Mouse (Mus musculus): Measurements from ENCODE around the gene Trhde. TPM values are rescaled to one million over a fixed set of nuclear protein-coding genes. Genes with fewer than 3 reads are reported as not detected.

Gene Trhde
- total RNA-seq, 1 experiment: not detected

DNA sequence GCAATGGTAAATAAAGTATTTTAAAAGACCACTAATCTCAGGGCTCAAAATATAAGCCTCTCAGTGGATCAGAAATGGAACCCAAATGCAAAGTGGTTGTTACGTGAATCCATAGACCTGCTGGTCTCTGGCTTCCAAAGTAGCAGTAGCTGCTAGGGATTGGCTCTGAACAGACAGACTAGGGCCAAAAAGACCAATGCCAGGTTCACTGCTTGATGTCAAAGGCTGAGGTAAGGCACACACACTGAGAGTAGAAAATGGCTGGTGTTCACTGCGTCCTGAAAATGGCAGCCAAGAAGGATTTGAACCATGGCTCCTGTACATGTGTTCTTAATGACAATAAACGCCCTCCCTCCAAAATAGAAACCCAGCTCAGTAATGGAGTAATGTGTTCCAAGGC lies 209.1 kb downstream of the Trhde start:
- H3K4me3 ChIP-seq (ENCODE audit: insufficient read depth in 1 of 2, low read depth in 1 of 2, low read length in 2 of 2, poor library complexity in 1 of 2, severe bottlenecking in 1 of 2): no peak overlapping the region
- DNase-seq (ENCODE audit: low read depth, low spot score): no peak
- no peaks in the 10 kb centered on the region for H3K36me3 ChIP-seq (ENCODE audit: control insufficient read depth, insufficient read depth, low read length, poor library complexity, severe bottlenecking)
- H3K9me3 ChIP-seq (ENCODE audit: control insufficient read depth, insufficient read depth, low read depth, low read length): no peaks in the 10 kb centered on the region
- no peaks in the 10 kb centered on the region for H3K4me1 ChIP-seq (ENCODE audit: control insufficient read depth in 2 of 2, insufficient read depth in 2 of 2, low read length in 2 of 2, poor library complexity in 1 of 2)
- TF ChIP-seq CHD2 (IDR thresholded peaks at IDR 0.05; ENCODE audit: low read depth, low read length) (no peak), ZNF384 (IDR thresholded peaks at IDR 0.05; ENCODE audit: low read depth, low read length) (no peak), HCFC1 (IDR thresholded peaks at IDR 0.05; ENCODE audit: borderline replicate concordance, insufficient read depth, low read length) (no peak), MAFK (IDR thresholded peaks at IDR 0.05; ENCODE audit: insufficient read depth, low read depth, low read length) (no peak), ZC3H11A (IDR thresholded peaks at IDR 0.05; ENCODE audit: borderline replicate concordance, low read depth, low read length) (no peak)
- no peak overlapping the region for H3K9ac ChIP-seq (ENCODE audit: insufficient read depth, low read depth, low read length, poor library complexity, severe bottlenecking)
- H3K27ac ChIP-seq (ENCODE audit: insufficient read depth, low read depth, low read length, poor library complexity, severe bottlenecking): no peak overlapping the region
- in situ Hi-C loops (cut with MboI; ENCODE audit: low sequenced_read_pairs in 2 of 2, unreplicated experiment in 2 of 2): no loop called here

DNA sequence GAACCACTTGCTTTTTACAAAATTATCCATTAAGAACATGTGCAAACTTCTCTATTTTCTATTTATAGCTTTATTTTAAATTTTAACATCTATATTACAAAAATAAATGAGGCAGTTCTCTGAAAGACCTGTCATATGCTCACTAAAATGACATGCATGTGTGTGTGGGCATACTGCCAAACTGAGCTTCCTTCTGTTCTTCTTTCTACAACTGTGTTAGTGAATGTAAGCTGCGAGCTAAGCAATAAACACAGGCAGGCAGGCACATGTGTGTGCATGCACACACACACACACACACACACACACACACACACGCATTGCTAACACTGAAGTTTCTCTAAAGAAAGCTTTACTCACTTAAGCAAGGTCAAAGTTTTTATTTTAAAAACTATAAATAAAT lies 223.2 kb downstream of the Trhde start:
- no peaks in the 10 kb centered on the region for H3K4me1 ChIP-seq (ENCODE audit: control insufficient read depth in 2 of 2, insufficient read depth in 2 of 2, low read length in 2 of 2, poor library complexity in 1 of 2)
- in situ Hi-C loops (cut with MboI; ENCODE audit: low sequenced_read_pairs in 2 of 2, unreplicated experiment in 2 of 2): no loop called here
- H3K9me3 ChIP-seq (ENCODE audit: control insufficient read depth, insufficient read depth, low read depth, low read length): no peaks in the 10 kb centered on the region
- TF ChIP-seq CHD2 (IDR thresholded peaks at IDR 0.05; ENCODE audit: low read depth, low read length) (no peak), MAFK (IDR thresholded peaks at IDR 0.05; ENCODE audit: insufficient read depth, low read depth, low read length) (no peak), ZNF384 (IDR thresholded peaks at IDR 0.05; ENCODE audit: low read depth, low read length) (no peak), ZC3H11A (IDR thresholded peaks at IDR 0.05; ENCODE audit: borderline replicate concordance, low read depth, low read length) (no peak), HCFC1 (IDR thresholded peaks at IDR 0.05; ENCODE audit: borderline replicate concordance, insufficient read depth, low read length) (no peak)
- H3K27ac ChIP-seq (ENCODE audit: insufficient read depth, low read depth, low read length, poor library complexity, severe bottlenecking): no peak overlapping the region
- no peak overlapping the region for H3K9ac ChIP-seq (ENCODE audit: insufficient read depth, low read depth, low read length, poor library complexity, severe bottlenecking)
- no peaks in the 10 kb centered on the region for H3K36me3 ChIP-seq (ENCODE audit: control insufficient read depth, insufficient read depth, low read length, poor library complexity, severe bottlenecking)
- H3K4me3 ChIP-seq (ENCODE audit: insufficient read depth in 1 of 2, low read depth in 1 of 2, low read length in 2 of 2, poor library complexity in 1 of 2, severe bottlenecking in 1 of 2): no peak overlapping the region
- DNase-seq (ENCODE audit: low read depth, low spot score): no peak

- in situ Hi-C loops (cut with MboI; ENCODE audit: low sequenced_read_pairs in 2 of 2, unreplicated experiment in 2 of 2): no loop called here
- Histone ChIP-seq H3K4me3 (ENCODE audit: insufficient read depth in 1 of 2, low read depth in 1 of 2, low read length in 2 of 2, poor library complexity in 1 of 2, severe bottlenecking in 1 of 2) (no peak overlapping the region), H3K9me3 (ENCODE audit: control insufficient read depth, insufficient read depth, low read depth, low read length) (no peaks in the 10 kb centered on the region), H3K36me3 (ENCODE audit: control insufficient read depth, insufficient read depth, low read length, poor library complexity, severe bottlenecking) (no peaks in the 10 kb centered on the region), H3K4me1 (ENCODE audit: control insufficient read depth in 2 of 2, insufficient read depth in 2 of 2, low read length in 2 of 2, poor library complexity in 1 of 2) (no peaks in the 10 kb centered on the region), H3K9ac (ENCODE audit: insufficient read depth, low read depth, low read length, poor library complexity, severe bottlenecking) (no peak overlapping the region), H3K27ac (ENCODE audit: insufficient read depth, low read depth, low read length, poor library complexity, severe bottlenecking) (no peak overlapping the region)
- TF ChIP-seq CHD2 (IDR thresholded peaks at IDR 0.05; ENCODE audit: low read depth, low read length): no peak
- TF ChIP-seq HCFC1 (IDR thresholded peaks at IDR 0.05; ENCODE audit: borderline replicate concordance, insufficient read depth, low read length): no peak
- no peak for DNase-seq (ENCODE audit: low read depth, low spot score)
These were observed 234.2 kb downstream of the Trhde start for GRCm38 (mm10) chr10:114567891-114568290.

DNA sequence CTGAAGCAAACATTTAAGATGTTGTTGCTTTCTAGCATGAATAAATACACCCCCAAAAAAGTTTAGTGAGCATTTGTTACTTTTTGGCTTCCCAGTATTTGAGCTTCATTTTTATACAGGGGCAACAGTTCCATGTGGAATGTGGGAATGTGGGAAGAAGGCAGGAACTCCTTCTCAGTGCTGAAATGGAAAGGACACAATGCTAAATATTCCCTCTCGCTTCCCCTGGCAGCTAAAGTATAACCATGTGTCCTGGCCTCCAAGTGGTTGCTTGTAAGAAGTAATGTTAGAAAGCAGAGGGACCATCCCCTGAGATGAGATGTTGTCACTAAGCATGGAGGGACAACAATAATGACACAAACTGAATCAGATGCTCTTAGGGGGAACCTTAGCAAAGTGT lies 292.9 kb downstream of the Trhde start:
- no peak overlapping the region for H3K9ac ChIP-seq (ENCODE audit: insufficient read depth, low read depth, low read length, poor library complexity, severe bottlenecking)

DNA sequence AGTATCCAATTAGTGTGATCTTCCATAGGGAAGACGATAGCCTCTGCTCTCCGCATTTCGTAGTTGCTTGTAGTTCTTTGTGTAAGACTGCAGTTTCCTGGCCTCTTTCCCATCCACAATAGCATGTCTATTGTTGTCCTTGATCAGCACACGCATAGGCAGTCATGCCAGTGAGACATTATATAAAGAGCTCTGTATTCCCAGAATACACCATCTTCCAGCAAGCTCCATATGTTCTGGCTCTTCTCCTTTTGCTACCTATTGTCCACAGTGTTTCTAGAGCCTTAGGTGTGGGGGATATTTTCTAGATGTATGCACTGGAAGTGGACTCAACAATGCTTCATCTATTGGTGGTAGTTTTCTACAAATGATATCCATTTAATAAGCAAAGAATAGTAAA lies 313.3 kb downstream of the Trhde start:
- no peaks in the 10 kb centered on the region for H3K4me1 ChIP-seq (ENCODE audit: control insufficient read depth in 2 of 2, insufficient read depth in 2 of 2, low read length in 2 of 2, poor library complexity in 1 of 2)
- no peak for TF ChIP-seq ZNF384 (IDR thresholded peaks at IDR 0.05; ENCODE audit: low read depth, low read length)
- no peak for TF ChIP-seq HCFC1 (IDR thresholded peaks at IDR 0.05; ENCODE audit: borderline replicate concordance, insufficient read depth, low read length)
- TF ChIP-seq CHD2 (IDR thresholded peaks at IDR 0.05; ENCODE audit: low read depth, low read length): no peak
- no peak for TF ChIP-seq MAFK (IDR thresholded peaks at IDR 0.05; ENCODE audit: insufficient read depth, low read depth, low read length)
- no peak for TF ChIP-seq ZC3H11A (IDR thresholded peaks at IDR 0.05; ENCODE audit: borderline replicate concordance, low read depth, low read length)
- no peak for DNase-seq (ENCODE audit: low read depth, low spot score)
- no peaks in the 10 kb centered on the region for H3K9me3 ChIP-seq (ENCODE audit: control insufficient read depth, insufficient read depth, low read depth, low read length)
- no peaks in the 10 kb centered on the region for H3K36me3 ChIP-seq (ENCODE audit: control insufficient read depth, insufficient read depth, low read length, poor library complexity, severe bottlenecking)
- H3K27ac ChIP-seq (ENCODE audit: insufficient read depth, low read depth, low read length, poor library complexity, severe bottlenecking): no peak overlapping the region
- H3K4me3 ChIP-seq (ENCODE audit: insufficient read depth in 1 of 2, low read depth in 1 of 2, low read length in 2 of 2, poor library complexity in 1 of 2, severe bottlenecking in 1 of 2): no peak overlapping the region
- in situ Hi-C loops (cut with MboI; ENCODE audit: low sequenced_read_pairs in 2 of 2, unreplicated experiment in 2 of 2): no loop called here
- no peak overlapping the region for H3K9ac ChIP-seq (ENCODE audit: insufficient read depth, low read depth, low read length, poor library complexity, severe bottlenecking)

More for the DNA sequence above, 292.9 kb downstream of the Trhde start:
- no peak for DNase-seq (ENCODE audit: low read depth, low spot score)
- in situ Hi-C loops (cut with MboI; ENCODE audit: low sequenced_read_pairs in 2 of 2, unreplicated experiment in 2 of 2): no loop called here
- Histone ChIP-seq H3K9me3 (ENCODE audit: control insufficient read depth, insufficient read depth, low read depth, low read length) (no peaks in the 10 kb centered on the region), H3K27ac (ENCODE audit: insufficient read depth, low read depth, low read length, poor library complexity, severe bottlenecking) (no peak overlapping the region), H3K36me3 (ENCODE audit: control insufficient read depth, insufficient read depth, low read length, poor library complexity, severe bottlenecking) (no peaks in the 10 kb centered on the region), H3K4me3 (ENCODE audit: insufficient read depth in 1 of 2, low read depth in 1 of 2, low read length in 2 of 2, poor library complexity in 1 of 2, severe bottlenecking in 1 of 2) (no peak overlapping the region), H3K4me1 (ENCODE audit: control insufficient read depth in 2 of 2, insufficient read depth in 2 of 2, low read length in 2 of 2, poor library complexity in 1 of 2) (no peaks in the 10 kb centered on the region)
- TF ChIP-seq ZC3H11A (IDR thresholded peaks at IDR 0.05; ENCODE audit: borderline replicate concordance, low read depth, low read length): no peak
- no peak for TF ChIP-seq MAFK (IDR thresholded peaks at IDR 0.05; ENCODE audit: insufficient read depth, low read depth, low read length)
- no peak for TF ChIP-seq ZNF384 (IDR thresholded peaks at IDR 0.05; ENCODE audit: low read depth, low read length)
- TF ChIP-seq HCFC1 (IDR thresholded peaks at IDR 0.05; ENCODE audit: borderline replicate concordance, insufficient read depth, low read length): no peak

All from ES-E14 (cell line).